Mouse (Mus musculus): Measurements from ENCODE around the gene Dlst. TPM values are rescaled to one million over a fixed set of nuclear protein-coding genes. Genes with fewer than 3 reads are reported as not detected.

The Dlst gene
- polyA plus RNA-seq, 1 experiment from 2014 or later: 116 TPM

GRCm38 (mm10) chr12:85159592-85159991 lies 49.0 kb downstream of the Dlst start:
- H3K36me3 ChIP-seq: no peaks in the 10 kb centered on the region
- no peak overlapping the region for H3K27ac ChIP-seq
- no peaks in the 10 kb centered on the region for H3K27me3 ChIP-seq (replicated peaks)
- H3K4me3 ChIP-seq: no peak overlapping the region
- no peaks in the 10 kb centered on the region for H3K4me1 ChIP-seq
- H3K9ac ChIP-seq: no peak overlapping the region
- no peaks in the 10 kb centered on the region for H3K9me3 ChIP-seq
- 79% methylated on average over 5 of the region's 5 CpGs for WGBS
- ATAC-seq (ENCODE audit: low FRiP score, low read depth): no peak
- no peak overlapping the region for H3K4me2 ChIP-seq (replicated peaks)

DNA sequence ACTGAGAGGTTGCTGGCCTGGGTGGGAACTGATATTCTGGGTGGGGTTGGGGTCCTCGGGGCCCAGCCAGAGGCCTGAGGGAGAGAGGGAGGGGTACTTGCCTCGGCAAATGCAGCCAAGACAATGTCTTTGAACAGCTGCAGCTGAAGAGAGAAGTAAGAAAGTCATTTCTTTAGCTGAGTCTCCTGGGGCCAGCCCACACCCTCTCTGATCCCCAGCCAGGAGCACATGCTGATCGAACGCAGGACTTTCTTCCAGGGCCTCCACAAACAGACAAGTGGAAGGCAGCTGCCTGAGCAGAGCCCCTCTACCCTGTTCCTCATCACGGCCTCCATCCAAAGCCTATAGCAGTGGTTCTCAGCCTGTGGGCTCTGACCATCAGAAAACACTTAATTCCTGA lies 54.4 kb downstream of the Dlst start:
- peaks cover 5% of the 10 kb centered on the region; the same call in 1 of the 2 replicates for H3K27me3 ChIP-seq (replicated peaks)
- peaks cover 4% of the 10 kb centered on the region; the same call in 1 of the 2 replicates for H3K36me3 ChIP-seq
- WGBS: 82% methylated on average over 5 of the region's 5 CpGs
- no peak overlapping the region for H3K4me2 ChIP-seq (replicated peaks)
- peaks cover 9% of the 10 kb centered on the region; the same call in 1 of the 2 replicates for H3K4me1 ChIP-seq
- no peak overlapping the region for H3K4me3 ChIP-seq
- no peak for ATAC-seq (ENCODE audit: low FRiP score, low read depth)
- no peak overlapping the region for H3K9ac ChIP-seq
- no peak overlapping the region for H3K27ac ChIP-seq
- no peaks in the 10 kb centered on the region for H3K9me3 ChIP-seq

- peaks cover 5% of the 10 kb centered on the region; the same call in 1 of the 2 replicates for H3K27me3 ChIP-seq (replicated peaks)
- no peak overlapping the region for H3K4me2 ChIP-seq (replicated peaks)
- H3K4me3 ChIP-seq: no peak overlapping the region
- H3K27ac ChIP-seq: no peak overlapping the region
- H3K9ac ChIP-seq: no peak overlapping the region
- WGBS: 87% methylated on average over 9 of the region's 9 CpGs
- no peak for ATAC-seq (ENCODE audit: low FRiP score, low read depth)
- H3K36me3 ChIP-seq: peaks cover 4% of the 10 kb centered on the region; the same call in 1 of the 2 replicates
- H3K9me3 ChIP-seq: no peaks in the 10 kb centered on the region
- peaks cover 9% of the 10 kb centered on the region; the same call in 1 of the 2 replicates for H3K4me1 ChIP-seq
Observed at GRCm38 (mm10) chr12:85166631-85167030, 56.0 kb downstream of the Dlst start.

DNA sequence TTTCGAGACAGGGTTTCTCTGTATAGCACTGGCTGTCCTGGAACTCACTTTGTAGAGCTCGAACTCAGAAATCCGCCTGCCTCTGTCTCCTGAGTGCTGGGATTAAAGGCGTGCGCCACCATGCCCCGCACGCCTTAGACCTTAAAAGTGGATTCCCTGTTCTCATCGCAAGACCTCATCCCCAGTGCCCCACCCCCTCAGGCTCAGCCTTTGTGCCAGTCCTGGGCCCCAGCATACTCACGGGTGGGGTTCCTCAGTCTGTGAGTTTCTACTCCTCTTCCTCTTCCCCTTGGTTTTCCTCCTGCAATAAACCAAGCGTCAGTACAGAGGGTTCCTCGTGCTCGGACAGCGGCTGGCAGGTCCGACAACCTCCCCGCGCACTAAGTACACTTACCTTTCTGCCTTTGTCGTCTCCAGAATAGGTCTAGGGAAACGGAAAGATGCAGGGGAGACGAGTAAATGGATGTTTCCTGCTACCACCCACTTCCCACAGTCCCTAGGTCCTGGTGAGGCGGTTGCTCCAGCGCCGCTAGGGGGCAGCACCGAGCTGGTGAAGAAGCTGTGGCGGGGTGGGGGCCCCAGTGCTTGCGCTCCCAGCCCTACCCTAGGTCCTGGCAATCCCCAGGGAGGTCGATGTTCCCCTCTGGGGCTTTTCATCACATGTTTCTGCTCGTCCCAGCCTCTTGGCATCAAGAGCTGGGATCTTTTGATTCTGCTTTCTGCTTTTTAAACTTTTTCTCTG lies 58.7 kb downstream of the Dlst start:
- 21% methylated on average over 27 of the region's 27 CpGs for WGBS
- Histone ChIP-seq H3K27ac (no peak overlapping the region), H3K9me3 (no peaks in the 10 kb centered on the region), H3K36me3 (peaks cover 4% of the 10 kb centered on the region; the same call in 1 of the 2 replicates), H3K4me3 (peak overlapping the region; percentile 11; the same call in 1 of the 2 replicates), H3K4me1 (peaks cover 9% of the 10 kb centered on the region; the same call in 1 of the 2 replicates), H3K9ac (no peak overlapping the region), H3K27me3 (replicated peaks) (peaks cover 5% of the 10 kb centered on the region; the same call in 1 of the 2 replicates), H3K4me2 (replicated peaks) (peak overlapping the region; percentile 49)
- ATAC-seq (ENCODE audit: low FRiP score, low read depth): peak; percentile 86

DNA sequence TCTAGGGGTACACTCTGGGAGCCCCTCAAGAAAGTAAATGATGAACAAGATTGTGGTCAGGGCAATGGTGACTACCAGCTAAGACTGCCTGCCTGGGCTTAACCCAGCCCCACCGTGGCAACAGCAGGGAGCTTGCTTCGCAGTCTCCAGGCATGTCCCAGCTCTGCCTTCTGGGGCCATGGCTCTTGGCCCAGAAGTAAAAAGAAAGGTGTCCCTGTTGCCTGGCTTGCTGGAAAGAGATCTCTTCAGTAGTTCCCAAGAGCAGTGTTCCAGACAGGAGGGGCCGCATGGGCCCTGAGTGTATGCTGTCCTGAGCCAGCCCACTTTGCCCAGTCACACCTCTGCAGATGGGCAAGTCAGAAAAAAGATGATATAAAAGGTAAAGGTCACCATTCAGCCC lies 59.2 kb downstream of the Dlst start:
- peaks cover 9% of the 10 kb centered on the region; the same call in 1 of the 2 replicates for H3K4me1 ChIP-seq
- no peak overlapping the region for H3K9ac ChIP-seq
- peak; percentile 43 for ATAC-seq (ENCODE audit: low FRiP score, low read depth)
- H3K4me2 ChIP-seq (replicated peaks): 0 out of 2 replicates have a peak overlapping the region, but pooled peaks have one; percentile 49
- H3K27me3 ChIP-seq (replicated peaks): peaks cover 5% of the 10 kb centered on the region; the same call in 1 of the 2 replicates
- no peaks in the 10 kb centered on the region for H3K9me3 ChIP-seq
- H3K27ac ChIP-seq: no peak overlapping the region
- H3K36me3 ChIP-seq: peaks cover 4% of the 10 kb centered on the region; the same call in 1 of the 2 replicates
- H3K4me3 ChIP-seq: no peak overlapping the region
- 65% methylated on average over 3 of the region's 3 CpGs for WGBS

DNA sequence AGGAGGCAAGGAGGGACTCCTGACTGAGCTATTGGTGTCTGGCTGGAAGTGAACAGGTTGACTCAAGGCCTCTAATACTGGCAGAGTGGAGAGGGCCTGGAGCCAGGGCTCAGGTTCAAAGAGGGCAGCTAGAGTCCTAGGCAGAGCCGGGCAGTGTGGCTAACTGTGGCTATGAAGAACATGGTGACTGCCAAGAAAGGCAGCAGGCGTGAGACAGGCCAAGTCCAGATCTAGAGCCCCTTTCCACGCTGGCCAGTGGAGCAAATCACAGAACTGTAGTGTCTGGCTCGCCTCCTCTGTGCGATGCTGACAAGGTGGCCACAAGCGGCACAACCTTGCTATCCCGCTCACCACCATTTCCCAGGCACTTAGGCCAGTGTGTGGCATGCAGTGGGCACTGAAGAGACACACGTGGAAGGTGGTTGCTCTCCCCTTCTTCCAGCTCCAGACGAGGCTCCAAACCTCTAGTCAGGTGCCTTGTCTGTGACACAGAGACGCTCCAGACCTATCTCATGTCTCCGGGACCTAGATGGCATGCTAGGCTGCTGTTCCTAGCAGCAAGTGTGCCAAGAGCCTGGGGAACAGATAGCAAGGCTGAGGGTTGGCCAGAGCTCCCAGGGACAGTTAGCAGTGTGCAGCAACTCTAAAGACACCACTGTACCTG lies 59.8 kb downstream of the Dlst start:
- Histone ChIP-seq H3K4me3 (no peak overlapping the region), H3K4me2 (replicated peaks) (no peak overlapping the region), H3K9ac (no peak overlapping the region), H3K27me3 (replicated peaks) (peaks cover 5% of the 10 kb centered on the region; the same call in 1 of the 2 replicates), H3K4me1 (peaks cover 14% of the 10 kb centered on the region), H3K36me3 (peaks cover 4% of the 10 kb centered on the region; the same call in 1 of the 2 replicates), H3K27ac (no peak overlapping the region), H3K9me3 (no peaks in the 10 kb centered on the region)
- no peak for ATAC-seq (ENCODE audit: low FRiP score, low read depth)
- WGBS: 86% methylated on average over 11 of the region's 11 CpGs

DNA sequence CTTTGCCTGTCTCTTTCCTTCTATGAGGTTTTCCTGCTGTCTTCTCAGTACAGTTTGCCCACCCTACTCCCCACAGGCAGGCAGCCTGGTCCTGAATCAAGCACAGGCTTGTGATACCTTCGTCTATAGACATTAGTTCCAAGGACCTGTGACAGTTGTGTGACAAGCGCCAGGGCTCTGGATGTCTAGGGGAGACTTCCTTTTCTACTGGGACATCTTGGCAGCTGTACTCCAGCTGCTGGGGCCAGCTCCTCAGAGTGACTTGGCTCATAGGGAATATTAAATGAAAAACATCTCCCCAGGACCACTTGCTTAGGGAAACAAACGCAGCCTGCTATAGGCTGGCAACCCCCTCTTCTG lies 60.3 kb downstream of the Dlst start:
- ATAC-seq (ENCODE audit: low FRiP score, low read depth): no peak
- peaks cover 19% of the 10 kb centered on the region for H3K4me1 ChIP-seq
- no peak overlapping the region for H3K4me3 ChIP-seq
- H3K4me2 ChIP-seq (replicated peaks): no peak overlapping the region
- H3K27ac ChIP-seq: no peak overlapping the region
- H3K36me3 ChIP-seq: peaks cover 4% of the 10 kb centered on the region; the same call in 1 of the 2 replicates
- WGBS: 84% methylated on average over 3 of the region's 3 CpGs
- peaks cover 5% of the 10 kb centered on the region; the same call in 1 of the 2 replicates for H3K27me3 ChIP-seq (replicated peaks)
- H3K9ac ChIP-seq: no peak overlapping the region
- H3K9me3 ChIP-seq: no peaks in the 10 kb centered on the region

- Histone ChIP-seq H3K9me3 (no peaks in the 10 kb centered on the region), H3K9ac (no peak overlapping the region), H3K27ac (no peak overlapping the region), H3K27me3 (replicated peaks) (peaks cover 22% of the 10 kb centered on the region), H3K4me2 (replicated peaks) (no peak overlapping the region), H3K4me1 (peaks cover 37% of the 10 kb centered on the region), H3K36me3 (no peaks in the 10 kb centered on the region), H3K4me3 (no peak overlapping the region)
- WGBS: 74% methylated on average over 7 of the region's 7 CpGs
- ATAC-seq (ENCODE audit: low FRiP score, low read depth): no peak
Observed at GRCm38 (mm10) chr12:85174016-85174415, 63.4 kb downstream of the Dlst start.

DNA sequence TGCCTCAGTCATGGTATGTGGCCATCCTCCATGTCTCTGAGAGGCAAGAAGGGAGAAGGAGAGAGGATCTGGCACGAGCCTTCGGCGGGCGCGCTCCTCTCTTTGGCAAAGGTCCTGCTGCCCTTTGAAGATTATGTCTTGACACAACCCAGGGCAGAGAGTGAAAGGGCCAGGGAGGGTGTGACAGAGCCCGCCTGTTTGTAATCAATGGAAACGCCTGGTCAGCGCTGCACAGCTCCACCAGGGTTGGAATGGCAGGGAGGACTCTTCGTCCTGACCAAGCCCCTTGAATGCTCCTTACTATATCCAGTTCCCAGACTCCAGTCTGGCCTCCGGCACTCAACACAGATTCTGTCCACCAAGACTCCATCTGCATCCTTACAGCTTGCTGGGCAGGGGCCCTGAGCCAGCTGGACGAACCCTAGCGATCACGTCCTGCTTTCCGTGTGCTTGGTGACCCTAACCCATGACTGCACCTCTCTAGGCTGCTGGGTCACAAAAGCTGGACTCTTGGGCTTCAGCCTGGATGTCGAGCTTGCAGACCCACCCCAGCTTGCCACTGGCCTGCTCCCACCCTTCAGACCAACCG lies 64.5 kb downstream of the Dlst start:
- 0 out of 2 replicates have a peak, but pooled peaks have one; percentile 9 for ATAC-seq (ENCODE audit: low FRiP score, low read depth)
- peaks cover 22% of the 10 kb centered on the region for H3K27me3 ChIP-seq (replicated peaks)

GRCm38 (mm10) chr12:85175926-85176845 lies 65.6 kb downstream of the Dlst start:
- peak overlapping the region; percentile 64 for H3K4me2 ChIP-seq (replicated peaks)
- peak; percentile 83 for ATAC-seq (ENCODE audit: low FRiP score, low read depth)
- H3K36me3 ChIP-seq: no peaks in the 10 kb centered on the region
- 14% methylated on average over 11 of the region's 11 CpGs for WGBS
- H3K27ac ChIP-seq: no peak overlapping the region
- no peaks in the 10 kb centered on the region for H3K9me3 ChIP-seq
- H3K9ac ChIP-seq: peak overlapping the region; percentile 38; the same call in 1 of the 2 replicates
- H3K4me1 ChIP-seq: peaks cover 28% of the 10 kb centered on the region
- H3K27me3 ChIP-seq (replicated peaks): peaks cover 22% of the 10 kb centered on the region
- peak overlapping the region; percentile 26 for H3K4me3 ChIP-seq

More for the DNA sequence above, 64.5 kb downstream of the Dlst start:
- WGBS: 52% methylated on average over 16 of the region's 16 CpGs
- Histone ChIP-seq H3K9ac (0 out of 2 replicates have a peak overlapping the region, but pooled peaks have one; percentile 38), H3K9me3 (no peaks in the 10 kb centered on the region), H3K4me3 (peak overlapping the region; percentile 20), H3K36me3 (no peaks in the 10 kb centered on the region), H3K4me2 (replicated peaks) (peak overlapping the region; percentile 64), H3K27ac (no peak overlapping the region), H3K4me1 (peaks cover 28% of the 10 kb centered on the region)

- Histone ChIP-seq H3K9ac (peak overlapping the region; percentile 38; the same call in 1 of the 2 replicates), H3K4me2 (replicated peaks) (peak overlapping the region; percentile 64), H3K36me3 (no peaks in the 10 kb centered on the region), H3K27me3 (replicated peaks) (peaks cover 22% of the 10 kb centered on the region), H3K9me3 (no peaks in the 10 kb centered on the region), H3K27ac (no peak overlapping the region), H3K4me1 (peaks cover 36% of the 10 kb centered on the region), H3K4me3 (peak overlapping the region; percentile 26)
- 4% methylated on average over 32 of the region's 32 CpGs for WGBS
- ATAC-seq (ENCODE audit: low FRiP score, low read depth): no peak
Observed at GRCm38 (mm10) chr12:85176846-85177523, 66.4 kb downstream of the Dlst start.
